Mouse (Mus musculus) liver, adult 2 months (tissue): ENCODE results near the gene Per2.

Experiments used
- CTCF ChIP-seq: fragments of 200-500 bp; IDR thresholded peaks from 2 replicates; pipeline ENCODE4 v1.5.1; 2011; ENCODE audit warnings: low read depth, low read length, control low read depth
- POLR2A ChIP-seq: fragments of 200-500 bp; IDR thresholded peaks from 2 replicates; pipeline ENCODE4 v1.6.1; 2011; ENCODE audit warnings: low read length, control low read depth; ENCODE audit not compliant: insufficient read depth; ENCODE audit errors: extremely low read depth

- TF ChIP-seq CTCF (no peak), POLR2A (no peak)
These were observed 8.3 kb downstream of the Per2 start for GRCm38 (mm10) chr1:91450851-91451250.
